Mouse (Mus musculus): Measurements from ENCODE around the gene Elp5. TPM values are rescaled to one million over a fixed set of nuclear protein-coding genes. Genes with fewer than 3 reads are reported as not detected.
A peak's percentile ranks its signal among the peaks of the same experiment; 100 is the strongest.
"Not testable (repeated sequence)": the region's sequence is repeated elsewhere in the genome, so short reads cannot be mapped to it uniquely, and the experiment has no call there.

The Elp5 gene
- total RNA-seq, 1 experiment from 2014 or later, result 43.7 TPM

- no peak for ATAC-seq (replicated peaks; ENCODE audit: insufficient number of reproducible peaks, low FRiP score, low TSS enrichment, poor library complexity, severe bottlenecking)
These were observed 34.4 kb upstream of the Elp5 start, which contains the start of gene Dlg4 for GRCm38 (mm10) chr11:70016669-70017068. TSS of gene Dlg4 (plus strand) at chr11:70016942.

- ATAC-seq (replicated peaks; ENCODE audit: insufficient number of reproducible peaks, low FRiP score, low TSS enrichment, poor library complexity, severe bottlenecking), result not testable (repeated sequence)
These were observed 33.9 kb upstream of the Elp5 start for GRCm38 (mm10) chr11:70016177-70016576.

DNA sequence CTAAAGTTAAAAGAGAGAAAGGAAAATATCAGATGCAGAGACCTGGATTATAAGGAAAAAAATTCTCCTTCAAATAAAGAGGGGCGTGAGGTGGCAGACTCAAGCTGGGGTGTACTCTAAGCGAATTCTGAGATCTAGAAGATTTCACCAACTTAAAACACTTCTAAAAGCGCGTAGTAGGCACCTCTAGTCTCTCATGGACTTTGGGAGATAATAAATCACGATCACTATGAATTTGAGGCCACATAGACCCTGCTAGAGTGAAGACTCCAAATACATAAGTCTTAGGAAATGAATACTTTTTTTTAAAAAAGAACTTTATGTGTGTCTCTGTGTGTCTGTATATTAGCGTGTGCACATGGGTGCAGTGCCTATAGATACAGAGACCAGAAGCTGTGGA is 33.4 kb upstream of the Elp5 start:
- no peak for ATAC-seq (replicated peaks; ENCODE audit: insufficient number of reproducible peaks, low FRiP score, low TSS enrichment, poor library complexity, severe bottlenecking)

DNA sequence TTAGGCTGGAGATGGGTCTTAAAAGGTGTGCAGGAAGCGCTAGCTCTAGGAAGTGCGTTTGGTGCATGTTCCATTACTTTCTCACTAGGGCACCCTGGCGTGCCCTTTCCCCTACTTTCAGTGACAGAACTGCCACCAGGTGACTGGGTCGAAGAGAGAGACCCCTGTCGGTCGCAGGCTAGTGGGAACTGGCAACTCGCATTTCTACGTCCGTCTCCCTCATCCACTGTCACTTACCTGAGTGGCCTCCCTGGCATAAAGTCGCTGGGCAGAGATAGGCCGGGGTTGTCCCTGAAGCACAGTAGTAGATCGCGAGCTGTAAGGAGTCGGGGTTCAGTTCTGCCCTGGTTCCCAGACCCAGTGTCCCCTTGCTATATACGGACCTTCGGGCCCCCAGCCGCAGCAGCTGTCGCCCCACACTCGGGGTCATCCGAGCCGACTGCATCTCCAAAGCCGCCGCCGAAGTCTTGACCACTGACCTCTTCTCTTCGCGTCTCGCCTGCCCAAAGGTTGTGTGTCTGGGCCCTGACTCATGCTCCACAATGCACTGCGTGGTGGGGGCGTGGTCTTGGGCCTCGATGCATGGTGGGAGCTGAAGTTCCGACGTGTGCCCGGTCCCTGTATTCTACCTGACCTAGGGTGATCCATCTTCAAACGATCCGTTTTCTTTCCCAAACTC is 32.7 kb upstream of the Elp5 start, which contains the start of gene Acadvl:
Gene Acadvl, minus strand, starts transcription at position 532 of the 679 bp plus-strand sequence.
- ATAC-seq (replicated peaks; ENCODE audit: insufficient number of reproducible peaks, low FRiP score, low TSS enrichment, poor library complexity, severe bottlenecking), result peak; percentile 86

GRCm38 (mm10) chr11:70014051-70014450 is 31.7 kb upstream of the Elp5 start:
- ATAC-seq (replicated peaks; ENCODE audit: insufficient number of reproducible peaks, low FRiP score, low TSS enrichment, poor library complexity, severe bottlenecking), result no peak

DNA sequence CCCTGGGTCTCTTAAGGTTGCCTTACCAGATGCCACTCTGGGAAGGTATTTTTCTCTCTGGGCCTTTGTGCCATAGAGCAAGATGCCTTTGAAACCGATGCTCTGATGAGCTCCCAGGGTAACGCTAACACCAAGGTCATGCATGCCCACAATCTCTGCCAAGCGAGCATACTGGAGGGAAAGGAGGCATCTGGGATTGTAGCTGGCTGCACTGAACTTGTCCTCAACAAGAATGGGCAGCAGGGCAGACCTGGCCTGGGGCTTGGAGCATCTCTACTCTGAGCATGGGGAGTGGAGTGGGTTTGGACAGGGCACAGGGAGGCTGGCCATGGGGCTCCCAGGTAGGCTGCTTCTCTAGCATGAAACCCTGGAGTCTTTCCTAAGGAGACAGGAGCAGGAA is 31.1 kb upstream of the Elp5 start:
- no peak for ATAC-seq (replicated peaks; ENCODE audit: insufficient number of reproducible peaks, low FRiP score, low TSS enrichment, poor library complexity, severe bottlenecking)

- ATAC-seq (replicated peaks; ENCODE audit: insufficient number of reproducible peaks, low FRiP score, low TSS enrichment, poor library complexity, severe bottlenecking), result no peak
These were observed 30.6 kb upstream of the Elp5 start for GRCm38 (mm10) chr11:70012931-70013330.

- no peak for ATAC-seq (replicated peaks; ENCODE audit: insufficient number of reproducible peaks, low FRiP score, low TSS enrichment, poor library complexity, severe bottlenecking)
These were observed 28.6 kb upstream of the Elp5 start for GRCm38 (mm10) chr11:70010961-70011360.

DNA sequence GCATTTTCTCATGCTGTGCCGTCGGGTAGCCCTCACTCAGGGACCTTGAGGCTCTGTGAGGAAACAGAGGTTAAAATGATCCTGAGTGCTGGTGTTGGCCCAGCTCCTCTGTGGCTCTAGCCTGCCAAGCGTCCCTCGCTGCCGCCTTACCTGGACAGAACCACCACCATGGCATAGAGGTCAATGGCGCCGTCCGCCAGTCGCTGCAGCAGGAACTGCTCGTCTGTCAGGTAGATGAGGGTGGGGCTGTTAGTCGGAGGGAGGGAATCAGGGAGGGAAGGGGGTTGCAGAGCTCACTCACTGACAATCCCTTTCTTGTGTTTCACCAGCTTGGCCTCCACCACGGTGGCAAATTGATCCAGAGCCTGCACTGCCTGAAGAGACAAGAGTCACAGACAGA is 28.2 kb upstream of the Elp5 start:
- ATAC-seq (replicated peaks; ENCODE audit: insufficient number of reproducible peaks, low FRiP score, low TSS enrichment, poor library complexity, severe bottlenecking), result no peak

DNA sequence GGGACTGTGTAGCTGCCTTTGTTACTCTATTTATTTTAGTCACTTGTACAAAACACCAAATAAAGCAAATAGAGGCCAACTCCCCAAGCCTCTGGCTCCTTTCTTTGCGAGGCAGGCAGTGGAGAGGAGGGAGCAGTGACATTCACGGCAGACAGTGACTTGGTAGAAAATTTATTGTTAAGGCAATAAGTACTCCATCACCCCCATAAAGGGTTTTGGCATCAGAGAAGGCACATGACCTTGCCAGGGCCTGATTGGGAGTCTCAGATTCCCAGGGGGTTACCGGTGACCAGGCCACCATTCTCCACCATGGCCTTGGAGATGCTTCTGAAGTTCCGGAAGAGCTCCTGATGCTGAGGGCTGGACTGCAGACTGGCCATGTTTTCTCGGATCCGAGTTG is 27.7 kb upstream of the Elp5 start:
- ATAC-seq (replicated peaks; ENCODE audit: insufficient number of reproducible peaks, low FRiP score, low TSS enrichment, poor library complexity, severe bottlenecking), result no peak

DNA sequence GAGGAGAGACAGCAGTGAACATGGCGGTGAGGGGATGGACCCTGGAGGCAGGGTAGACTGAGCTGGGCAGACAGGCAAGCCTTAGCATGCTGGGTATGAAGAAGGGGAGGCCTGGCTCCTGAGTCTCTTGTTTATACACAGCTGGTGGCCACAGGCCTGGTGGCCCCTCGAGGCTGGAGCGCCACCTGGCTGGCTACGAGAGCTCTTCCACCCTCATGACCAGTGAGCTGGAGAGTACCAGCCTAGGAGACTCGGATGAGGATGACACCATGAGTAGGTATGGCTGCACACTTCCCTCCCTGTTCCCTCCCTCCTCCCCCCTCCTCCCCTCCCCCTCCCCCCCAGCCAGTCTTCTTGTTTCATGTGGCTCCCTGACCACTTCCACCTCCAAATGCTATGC is 23.2 kb upstream of the Elp5 start:
- ATAC-seq (replicated peaks; ENCODE audit: insufficient number of reproducible peaks, low FRiP score, low TSS enrichment, poor library complexity, severe bottlenecking), result no peak

DNA sequence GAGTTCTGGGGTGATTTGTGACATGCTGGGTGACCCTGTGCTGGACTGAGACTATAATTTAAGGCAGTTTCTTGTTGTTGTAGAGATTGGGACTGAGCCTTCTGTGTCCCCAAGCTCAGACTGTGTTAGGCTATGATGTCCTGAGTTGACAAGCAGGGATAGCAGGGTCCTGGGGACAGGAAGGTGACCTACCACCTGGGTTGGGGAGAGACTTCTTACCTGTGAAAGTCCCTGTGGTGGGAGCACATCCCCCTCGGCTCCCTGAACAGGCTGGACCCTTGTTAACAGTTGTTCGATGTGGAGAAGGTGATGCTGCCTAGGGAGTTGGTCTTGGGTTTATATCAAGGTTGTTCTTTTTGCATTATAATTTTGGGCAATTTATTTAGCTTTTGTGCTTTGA is 20.2 kb upstream of the Elp5 start:
- ATAC-seq (replicated peaks; ENCODE audit: insufficient number of reproducible peaks, low FRiP score, low TSS enrichment, poor library complexity, severe bottlenecking), result no peak

DNA sequence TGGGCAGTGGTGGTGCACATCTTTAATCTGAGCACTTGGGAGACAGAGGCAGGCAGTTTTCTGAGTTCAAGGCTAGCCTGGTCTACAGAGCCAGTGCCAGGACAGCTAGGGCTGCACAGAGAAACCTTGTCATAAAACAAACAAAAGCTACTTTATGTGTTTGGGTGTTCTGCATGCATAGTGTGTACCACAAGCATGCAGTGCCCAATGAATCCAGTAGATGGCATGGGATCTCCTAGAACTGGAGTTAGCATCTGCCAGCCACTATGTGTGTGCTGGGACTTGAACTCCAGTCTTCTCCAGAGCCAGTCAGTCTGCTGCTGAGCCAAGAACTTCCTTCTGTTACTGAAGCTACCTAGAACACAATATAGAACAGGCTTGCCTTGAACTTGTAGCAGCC is 19.5 kb upstream of the Elp5 start:
- no peak for ATAC-seq (replicated peaks; ENCODE audit: insufficient number of reproducible peaks, low FRiP score, low TSS enrichment, poor library complexity, severe bottlenecking)

DNA sequence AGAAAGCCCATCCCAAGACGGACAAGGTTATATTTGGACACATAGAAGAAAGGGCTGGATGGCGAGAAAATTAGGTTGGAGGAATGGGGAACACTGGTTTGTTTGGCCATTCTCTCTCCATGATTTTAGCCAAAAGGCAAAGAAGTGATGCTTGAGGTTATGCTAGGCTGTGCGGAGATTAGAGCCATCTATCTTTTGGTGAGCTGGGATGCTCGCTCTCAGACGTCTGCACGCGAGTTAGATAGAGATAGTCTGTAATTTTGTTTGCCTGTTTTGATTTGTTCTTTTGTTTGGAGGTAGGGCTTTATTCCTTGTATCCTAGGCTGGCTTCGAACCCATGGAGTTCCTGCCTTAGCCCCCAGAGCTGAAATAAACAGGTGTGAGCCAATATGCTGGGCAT is 18.8 kb upstream of the Elp5 start:
- no peak for ATAC-seq (replicated peaks; ENCODE audit: insufficient number of reproducible peaks, low FRiP score, low TSS enrichment, poor library complexity, severe bottlenecking)

GRCm38 (mm10) chr11:70000396-70000898 is 18.1 kb upstream of the Elp5 start, which contains the start of gene Dvl2:
TSS of gene Dvl2 (plus strand) at chr11:70000595.
- peak; percentile 42 for ATAC-seq (replicated peaks; ENCODE audit: insufficient number of reproducible peaks, low FRiP score, low TSS enrichment, poor library complexity, severe bottlenecking)

- ATAC-seq (replicated peaks; ENCODE audit: insufficient number of reproducible peaks, low FRiP score, low TSS enrichment, poor library complexity, severe bottlenecking), result no peak
These were observed 17.3 kb upstream of the Elp5 start for GRCm38 (mm10) chr11:69999666-70000065.

- no peak for ATAC-seq (replicated peaks; ENCODE audit: insufficient number of reproducible peaks, low FRiP score, low TSS enrichment, poor library complexity, severe bottlenecking)
These were observed 16.5 kb upstream of the Elp5 start for GRCm38 (mm10) chr11:69998567-69999491.

- ATAC-seq (replicated peaks; ENCODE audit: insufficient number of reproducible peaks, low FRiP score, low TSS enrichment, poor library complexity, severe bottlenecking), result 0 out of 2 replicates have a peak, but pooled peaks have one; percentile 4
These were observed 14.8 kb upstream of the Elp5 start for GRCm38 (mm10) chr11:69997070-69997509.

All from monocyte, adult 5-6 weeks (primary cell).